Mouse (Mus musculus): ENCODE data around the gene Trib2.

Gene Trib2

GRCm38 (mm10) chr12:15814249-15815081, 2.3 kb downstream of the Trib2 start:
- no peak for DNase-seq (ENCODE audit: low read depth, low spot score)

- no peak for DNase-seq (ENCODE audit: low read depth, low spot score)
Measured at GRCm38 (mm10) chr12:15813819-15814165, 2.9 kb downstream of the Trib2 start.

GRCm38 (mm10) chr12:15813133-15813818, 3.4 kb downstream of the Trib2 start:
- no peak for DNase-seq (ENCODE audit: low read depth, low spot score)

GRCm38 (mm10) chr12:15812139-15812962, 4.4 kb downstream of the Trib2 start:
- DNase-seq (ENCODE audit: low read depth, low spot score): no peak

GRCm38 (mm10) chr12:15811682-15812081, 5.0 kb downstream of the Trib2 start:
- DNase-seq (ENCODE audit: low read depth, low spot score): no peak

- no peak for DNase-seq (ENCODE audit: low read depth, low spot score)
Measured at GRCm38 (mm10) chr12:15810926-15811325, 5.8 kb downstream of the Trib2 start.

- DNase-seq (ENCODE audit: low read depth, low spot score): no peak
Measured at GRCm38 (mm10) chr12:15809657-15810056, 7.1 kb downstream of the Trib2 start.

GRCm38 (mm10) chr12:15809249-15809648, 7.5 kb downstream of the Trib2 start:
- DNase-seq (ENCODE audit: low read depth, low spot score): no peak

GRCm38 (mm10) chr12:15808186-15808800, 8.4 kb downstream of the Trib2 start:
- no peak for DNase-seq (ENCODE audit: low read depth, low spot score)

GRCm38 (mm10) chr12:15804931-15805331, 11.8 kb downstream of the Trib2 start:
- no peak for DNase-seq (ENCODE audit: low read depth, low spot score)

GRCm38 (mm10) chr12:15803936-15804438, 12.7 kb downstream of the Trib2 start:
- no peak for DNase-seq (ENCODE audit: low read depth, low spot score)

GRCm38 (mm10) chr12:15801571-15801930, 15.2 kb downstream of the Trib2 start:
- no peak for DNase-seq (ENCODE audit: low read depth, low spot score)

GRCm38 (mm10) chr12:15800914-15801570, 15.7 kb downstream of the Trib2 start:
- no peak for DNase-seq (ENCODE audit: low read depth, low spot score)

GRCm38 (mm10) chr12:15800196-15800913, 16.4 kb downstream of the Trib2 start:
- DNase-seq (ENCODE audit: low read depth, low spot score): no peak

GRCm38 (mm10) chr12:15798019-15798418, 18.7 kb downstream of the Trib2 start:
- DNase-seq (ENCODE audit: low read depth, low spot score): no peak

GRCm38 (mm10) chr12:15795886-15796285, 20.8 kb downstream of the Trib2 start:
- DNase-seq (ENCODE audit: low read depth, low spot score): no peak

- no peak for DNase-seq (ENCODE audit: low read depth, low spot score)
Measured at GRCm38 (mm10) chr12:15793336-15793735, 23.4 kb downstream of the Trib2 start.

GRCm38 (mm10) chr12:15790181-15790580, 26.5 kb downstream of the Trib2 start:
- DNase-seq (ENCODE audit: low read depth, low spot score): no peak

GRCm38 (mm10) chr12:15777047-15777446, 39.7 kb downstream of the Trib2 start:
- no peak for DNase-seq (ENCODE audit: low read depth, low spot score)

- DNase-seq (ENCODE audit: low read depth, low spot score): no peak
Measured at GRCm38 (mm10) chr12:15771686-15772085, 45.0 kb downstream of the Trib2 start.

Measured in c-Kit-negative CD71-positive TER-119-positive erythroid progenitor cells, embryonic 14.5 days (primary cell).